Mouse (Mus musculus): Measurements from ENCODE around the gene Ano2. TPM values are rescaled to one million over a fixed set of nuclear protein-coding genes. Genes with fewer than 3 reads are reported as not detected.

Ano2 gene
- polyA plus RNA-seq, 1 experiment: 5.3 TPM

DNA sequence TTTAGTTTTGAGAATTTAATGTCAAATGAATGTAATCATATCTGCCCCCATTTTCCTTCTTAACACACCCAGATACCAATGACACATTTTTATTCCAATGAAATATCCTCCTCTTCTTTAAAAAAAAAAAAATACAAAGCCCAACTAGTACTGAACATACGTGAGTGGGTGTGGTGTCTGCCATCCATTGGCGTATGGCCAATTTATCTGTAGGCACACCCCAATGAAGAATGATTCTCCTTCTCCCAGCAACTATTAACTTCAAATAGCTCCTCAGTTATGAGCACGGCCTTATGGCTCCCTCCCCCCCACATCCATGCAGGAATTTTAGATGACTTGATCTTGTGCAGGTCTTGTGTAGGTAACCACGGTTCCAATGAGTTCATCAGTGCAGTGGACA, 161.0 kb downstream of the Ano2 start:
- Histone ChIP-seq H3K27me3 (ENCODE audit: control insufficient read depth, insufficient read depth, low read length) (no peaks in the 10 kb centered on the region), H3K4me3 (ENCODE audit: control insufficient read depth, low read depth, low read length) (no peak overlapping the region), H3K27ac (ENCODE audit: control insufficient read depth, insufficient read depth, low read depth, low read length) (no peak overlapping the region), H3K4me1 (ENCODE audit: control insufficient read depth, insufficient read depth, low read length) (no peaks in the 10 kb centered on the region), H3K36me3 (ENCODE audit: control insufficient read depth, insufficient read depth, low read length) (no peaks in the 10 kb centered on the region)
- TF ChIP-seq CTCF (IDR thresholded peaks at IDR 0.05; ENCODE audit: control insufficient read depth, insufficient read depth, insufficient replicate concordance, low read depth, low read length) (no peak), POLR2A (IDR thresholded peaks at IDR 0.05; ENCODE audit: control insufficient read depth, low read depth, low read length) (no peak)

DNA sequence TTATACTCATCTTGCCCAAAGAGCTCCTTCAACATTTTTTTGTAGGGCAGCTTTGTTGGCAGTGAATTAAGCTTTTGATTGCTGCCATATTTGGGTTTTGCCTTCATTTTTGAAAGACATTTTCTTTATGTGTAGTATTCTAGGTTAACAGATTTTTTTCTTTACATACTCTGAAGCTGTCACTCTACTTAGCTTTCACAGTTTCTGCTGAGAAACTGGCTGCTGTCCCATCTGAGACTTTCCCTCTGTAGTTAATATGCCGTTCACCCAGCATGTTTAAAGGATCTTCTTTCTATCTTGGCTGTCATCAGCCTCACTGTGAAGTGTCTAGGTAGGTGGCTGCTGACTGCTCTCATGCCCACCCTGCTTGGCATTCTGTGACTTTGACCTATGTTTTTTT, 168.1 kb downstream of the Ano2 start:
- TF ChIP-seq POLR2A (IDR thresholded peaks at IDR 0.05; ENCODE audit: control insufficient read depth, low read depth, low read length) (no peak), CTCF (IDR thresholded peaks at IDR 0.05; ENCODE audit: control insufficient read depth, insufficient read depth, insufficient replicate concordance, low read depth, low read length) (no peak)
- no peaks in the 10 kb centered on the region for H3K27me3 ChIP-seq (ENCODE audit: control insufficient read depth, insufficient read depth, low read length)
- no peak overlapping the region for H3K27ac ChIP-seq (ENCODE audit: control insufficient read depth, insufficient read depth, low read depth, low read length)

DNA sequence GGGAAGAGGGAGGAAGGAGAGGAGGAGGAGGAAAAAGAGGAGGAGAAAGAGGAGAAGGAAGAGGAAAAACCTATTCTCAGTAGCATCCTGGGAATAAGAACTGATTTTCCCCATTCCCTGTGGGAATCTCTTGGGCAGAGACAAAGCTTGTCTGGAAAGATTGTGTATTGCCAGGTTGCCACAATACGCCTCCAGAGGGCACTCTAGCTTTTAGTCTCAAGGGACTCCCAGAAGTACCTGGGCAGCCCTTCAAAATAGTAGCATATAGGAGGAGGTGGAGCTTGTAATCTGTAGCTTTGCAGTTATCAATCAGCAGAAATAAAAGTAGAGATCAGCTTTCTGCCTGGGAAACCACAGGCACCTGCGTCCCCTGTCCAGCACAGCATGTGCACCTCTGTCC, 178.3 kb downstream of the Ano2 start:
- no peak for TF ChIP-seq CTCF (IDR thresholded peaks at IDR 0.05; ENCODE audit: control insufficient read depth, insufficient read depth, insufficient replicate concordance, low read depth, low read length)
- H3K27me3 ChIP-seq (ENCODE audit: control insufficient read depth, insufficient read depth, low read length): no peaks in the 10 kb centered on the region
- H3K4me1 ChIP-seq (ENCODE audit: control insufficient read depth, insufficient read depth, low read length): no peaks in the 10 kb centered on the region
- H3K36me3 ChIP-seq (ENCODE audit: control insufficient read depth, insufficient read depth, low read length): no peaks in the 10 kb centered on the region
- H3K27ac ChIP-seq (ENCODE audit: control insufficient read depth, insufficient read depth, low read depth, low read length): no peak overlapping the region
- no peak overlapping the region for H3K4me3 ChIP-seq (ENCODE audit: control insufficient read depth, low read depth, low read length)

More for the DNA sequence above, 168.1 kb downstream of the Ano2 start:
- Histone ChIP-seq H3K4me3 (ENCODE audit: control insufficient read depth, low read depth, low read length) (no peak overlapping the region), H3K36me3 (ENCODE audit: control insufficient read depth, insufficient read depth, low read length) (no peaks in the 10 kb centered on the region), H3K4me1 (ENCODE audit: control insufficient read depth, insufficient read depth, low read length) (no peaks in the 10 kb centered on the region)

DNA sequence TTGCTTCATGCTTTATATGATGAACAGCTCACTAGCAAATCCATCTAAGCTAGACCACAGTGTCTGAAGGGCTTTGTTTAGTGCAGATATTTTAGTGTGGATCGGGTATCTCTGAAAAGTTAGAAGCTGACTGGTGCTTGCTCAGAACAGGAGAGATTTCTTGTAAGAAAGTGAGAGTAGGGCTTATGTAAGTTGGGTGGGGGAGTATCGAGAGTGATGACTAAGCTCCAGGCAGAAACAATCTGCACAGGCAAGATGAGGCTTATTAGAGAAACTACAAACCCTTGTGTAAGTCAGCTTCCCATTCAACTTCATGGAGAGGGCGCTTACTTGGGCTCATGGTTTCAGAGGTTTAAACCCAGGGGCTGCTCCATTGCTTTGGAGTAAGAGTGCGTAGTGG, 181.3 kb downstream of the Ano2 start:
- no peak for TF ChIP-seq POLR2A (IDR thresholded peaks at IDR 0.05; ENCODE audit: control insufficient read depth, low read depth, low read length)
- H3K36me3 ChIP-seq (ENCODE audit: control insufficient read depth, insufficient read depth, low read length): no peaks in the 10 kb centered on the region
- no peak overlapping the region for H3K27ac ChIP-seq (ENCODE audit: control insufficient read depth, insufficient read depth, low read depth, low read length)
- no peak overlapping the region for H3K4me3 ChIP-seq (ENCODE audit: control insufficient read depth, low read depth, low read length)
- H3K4me1 ChIP-seq (ENCODE audit: control insufficient read depth, insufficient read depth, low read length): peaks cover 2% of the 10 kb centered on the region; the same call in 1 of the 2 replicates
- no peaks in the 10 kb centered on the region for H3K27me3 ChIP-seq (ENCODE audit: control insufficient read depth, insufficient read depth, low read length)

DNA sequence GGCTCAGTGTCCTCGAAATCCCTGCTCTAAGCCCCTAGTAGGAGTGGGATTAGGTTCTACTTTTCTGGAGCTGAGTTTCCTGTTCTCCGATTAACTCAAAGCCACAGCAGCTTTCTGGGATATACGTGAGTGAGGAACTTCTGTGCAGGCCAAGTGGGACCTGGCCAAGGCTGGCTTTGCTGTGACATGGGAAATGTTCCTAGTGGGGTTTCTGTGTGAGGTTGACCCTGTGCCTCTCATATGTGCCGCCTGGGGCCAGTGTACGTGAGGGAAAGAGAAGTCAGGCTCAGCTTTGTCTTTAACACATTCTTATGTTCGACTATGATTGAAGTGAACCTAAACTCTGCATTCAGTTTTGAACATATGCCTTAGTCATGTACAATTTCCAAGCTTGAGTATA, 184.5 kb downstream of the Ano2 start:
- Histone ChIP-seq H3K27ac (ENCODE audit: control insufficient read depth, insufficient read depth, low read depth, low read length) (no peak overlapping the region), H3K36me3 (ENCODE audit: control insufficient read depth, insufficient read depth, low read length) (no peaks in the 10 kb centered on the region), H3K4me1 (ENCODE audit: control insufficient read depth, insufficient read depth, low read length) (peaks cover 2% of the 10 kb centered on the region; the same call in 1 of the 2 replicates), H3K27me3 (ENCODE audit: control insufficient read depth, insufficient read depth, low read length) (no peaks in the 10 kb centered on the region), H3K4me3 (ENCODE audit: control insufficient read depth, low read depth, low read length) (no peak overlapping the region)
- TF ChIP-seq CTCF (IDR thresholded peaks at IDR 0.05; ENCODE audit: control insufficient read depth, insufficient read depth, insufficient replicate concordance, low read depth, low read length): no peak
- no peak for TF ChIP-seq POLR2A (IDR thresholded peaks at IDR 0.05; ENCODE audit: control insufficient read depth, low read depth, low read length)

DNA sequence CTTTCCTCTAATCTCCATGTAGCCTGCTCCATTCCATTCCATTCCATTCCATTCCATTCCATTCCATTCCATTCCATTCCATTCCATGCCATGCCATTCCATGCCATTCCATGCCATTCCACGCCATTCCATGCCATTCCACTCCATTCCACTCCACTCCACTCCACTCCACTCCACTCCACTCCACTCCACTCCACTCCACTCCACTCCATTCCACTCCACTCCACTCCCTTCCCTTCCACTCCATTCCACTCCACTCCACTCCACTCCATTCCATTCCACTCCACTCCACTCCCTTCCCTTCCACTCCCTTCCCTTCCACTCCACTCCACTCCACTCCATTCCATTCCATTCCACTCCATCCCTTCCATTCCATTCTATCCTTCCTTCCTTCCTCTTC, 186.7 kb downstream of the Ano2 start:
- peaks cover 2% of the 10 kb centered on the region; the same call in 1 of the 2 replicates for H3K4me1 ChIP-seq (ENCODE audit: control insufficient read depth, insufficient read depth, low read length)
- no peak overlapping the region for H3K27ac ChIP-seq (ENCODE audit: control insufficient read depth, insufficient read depth, low read depth, low read length)
- no peak overlapping the region for H3K4me3 ChIP-seq (ENCODE audit: control insufficient read depth, low read depth, low read length)
- no peaks in the 10 kb centered on the region for H3K27me3 ChIP-seq (ENCODE audit: control insufficient read depth, insufficient read depth, low read length)
- H3K36me3 ChIP-seq (ENCODE audit: control insufficient read depth, insufficient read depth, low read length): no peaks in the 10 kb centered on the region
- TF ChIP-seq CTCF (IDR thresholded peaks at IDR 0.05; ENCODE audit: control insufficient read depth, insufficient read depth, insufficient replicate concordance, low read depth, low read length) (no peak), POLR2A (IDR thresholded peaks at IDR 0.05; ENCODE audit: control insufficient read depth, low read depth, low read length) (no peak)

DNA sequence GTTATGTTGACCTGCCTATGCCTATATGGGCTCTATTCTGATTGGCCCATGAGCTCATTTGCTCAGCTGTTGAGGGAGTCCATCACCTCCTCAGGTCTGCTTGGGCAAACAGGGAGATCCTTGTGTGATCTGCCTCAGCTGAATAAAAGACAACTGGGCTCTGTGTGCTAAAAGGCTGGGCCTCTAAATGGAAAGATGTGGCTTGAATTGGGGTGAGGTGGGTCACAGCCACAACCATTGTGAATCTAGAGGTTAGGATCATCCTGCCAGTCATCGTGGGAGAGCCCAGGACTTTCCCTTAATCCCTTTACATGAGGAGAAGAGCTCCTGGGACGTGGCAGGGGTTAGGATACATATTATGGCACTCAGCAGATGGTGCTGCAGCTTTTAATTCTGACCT, 188.5 kb downstream of the Ano2 start:
- TF ChIP-seq CTCF (IDR thresholded peaks at IDR 0.05; ENCODE audit: control insufficient read depth, insufficient read depth, insufficient replicate concordance, low read depth, low read length): no peak
- TF ChIP-seq POLR2A (IDR thresholded peaks at IDR 0.05; ENCODE audit: control insufficient read depth, low read depth, low read length): no peak
- Histone ChIP-seq H3K27me3 (ENCODE audit: control insufficient read depth, insufficient read depth, low read length) (no peaks in the 10 kb centered on the region), H3K4me3 (ENCODE audit: control insufficient read depth, low read depth, low read length) (no peak overlapping the region), H3K36me3 (ENCODE audit: control insufficient read depth, insufficient read depth, low read length) (no peaks in the 10 kb centered on the region), H3K4me1 (ENCODE audit: control insufficient read depth, insufficient read depth, low read length) (peaks cover 2% of the 10 kb centered on the region; the same call in 1 of the 2 replicates), H3K27ac (ENCODE audit: control insufficient read depth, insufficient read depth, low read depth, low read length) (no peak overlapping the region)

DNA sequence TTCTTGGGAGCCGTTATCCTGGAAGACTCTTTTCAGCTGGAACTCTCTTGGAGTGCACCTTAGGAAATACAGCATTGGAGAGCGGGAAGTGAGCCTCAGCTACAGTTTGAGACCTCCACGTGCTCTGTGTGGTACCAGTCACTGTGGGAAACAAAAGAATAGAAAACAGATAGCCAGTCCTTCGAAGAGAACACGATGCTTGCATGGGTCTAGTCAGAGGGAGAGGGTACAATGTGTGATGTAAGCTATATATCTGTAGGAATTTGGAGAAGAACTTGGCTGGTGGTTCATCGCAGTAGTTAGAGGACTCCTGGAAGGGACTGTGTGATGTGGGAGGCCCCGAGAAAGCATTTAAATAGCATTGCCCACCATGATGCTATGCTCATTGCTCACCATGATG, 189.1 kb downstream of the Ano2 start:
- H3K27me3 ChIP-seq (ENCODE audit: control insufficient read depth, insufficient read depth, low read length): no peaks in the 10 kb centered on the region
- no peak overlapping the region for H3K27ac ChIP-seq (ENCODE audit: control insufficient read depth, insufficient read depth, low read depth, low read length)
- H3K36me3 ChIP-seq (ENCODE audit: control insufficient read depth, insufficient read depth, low read length): no peaks in the 10 kb centered on the region
- no peak overlapping the region for H3K4me3 ChIP-seq (ENCODE audit: control insufficient read depth, low read depth, low read length)
- H3K4me1 ChIP-seq (ENCODE audit: control insufficient read depth, insufficient read depth, low read length): peaks cover 2% of the 10 kb centered on the region; the same call in 1 of the 2 replicates
- TF ChIP-seq CTCF (IDR thresholded peaks at IDR 0.05; ENCODE audit: control insufficient read depth, insufficient read depth, insufficient replicate concordance, low read depth, low read length) (no peak), POLR2A (IDR thresholded peaks at IDR 0.05; ENCODE audit: control insufficient read depth, low read depth, low read length) (no peak)
